Comparison of ENCODE assay signal across 9 mouse cellular contexts in genomic region chr9:41446431-41447203, GRCm38 (mm10).
DNase-seq lines count a peak whose midpoint lies in the region; ATAC-seq and TF ChIP-seq lines count a peak whose summit lies in the region.
"Had no signal": no experiment of that assay in that cellular context is flagged by ENCODE, and none has a peak within 500 bp of the region (broad histone marks: within the 10 kb centered on the region; RNA-seq: fewer than 3 reads in every experiment).

No protein-coding gene starts in this region.

- no peaks in the 10 kb centered on the region for H3K36me3 ChIP-seq in heart, embryonic 12.5 days
- no peaks in the 10 kb centered on the region for H3K36me3 ChIP-seq in embryonic facial prominence, embryonic 15.5 days
- no peaks in the 10 kb centered on the region for H3K36me3 ChIP-seq in intestine, embryonic 14.5 days (ENCODE audit: control insufficient read depth, insufficient read depth, low read length)
- H3K36me3 ChIP-seq in limb, embryonic 15.5 days: no peaks in the 10 kb centered on the region
- no peaks in the 10 kb centered on the region for H3K36me3 ChIP-seq in stomach, postnatal 0 days (ENCODE audit: control insufficient read depth, insufficient read depth, low read length)
- H3K36me3 ChIP-seq: G1E had no signal

- H3K4me2 ChIP-seq in heart, embryonic 12.5 days: peak overlapping the region; percentile 53; the same call in 1 of the 2 replicates
- H3K4me2 ChIP-seq in embryonic facial prominence, embryonic 15.5 days (replicated peaks): peak overlapping the region; percentile 43
- H3K4me2 ChIP-seq in intestine, embryonic 14.5 days (ENCODE audit: low read length): peak overlapping the region; percentile 20
- no peak overlapping the region for H3K4me2 ChIP-seq in limb, embryonic 15.5 days
- peak overlapping the region; percentile 40; the same call in 1 of the 2 replicates for H3K4me2 ChIP-seq in stomach, postnatal 0 days (replicated peaks; ENCODE audit: low read depth)

- DNase-seq in heart, postnatal 25 days (ENCODE audit: low spot score): no peak
- DNase-seq in intestine, embryonic 14.5 days (ENCODE audit: low spot score): peak; percentile 52
- DNase-seq in stomach, postnatal 0 days (ENCODE audit: low spot score): no peak
- no peak for DNase-seq in kidney, postnatal 14 days
- DNase-seq in spleen, postnatal 4 days (ENCODE audit: low spot score in 2 of 2): no peak

- peak; percentile 3 for TF ChIP-seq EP300 in stomach, postnatal 0 days (optimal IDR thresholded peaks at IDR 0.05)

- H3K9me3 ChIP-seq in heart, embryonic 12.5 days (replicated peaks): 0 out of 2 replicates have a peak, but pooled peaks cover 2% of the 10 kb centered on the region
- H3K9me3 ChIP-seq in embryonic facial prominence, embryonic 15.5 days (replicated peaks): no peaks in the 10 kb centered on the region
- no peaks in the 10 kb centered on the region for H3K9me3 ChIP-seq in intestine, embryonic 14.5 days (ENCODE audit: control insufficient read depth, low read length)
- no peaks in the 10 kb centered on the region for H3K9me3 ChIP-seq in limb, embryonic 15.5 days
- H3K9me3 ChIP-seq in stomach, postnatal 0 days (ENCODE audit: control insufficient read depth, low read length): no peaks in the 10 kb centered on the region
- H3K9me3 ChIP-seq: G1E had no signal

- peaks cover 30% of the 10 kb centered on the region for H3K4me1 ChIP-seq in heart, embryonic 12.5 days (replicated peaks)
- H3K4me1 ChIP-seq in embryonic facial prominence, embryonic 15.5 days: peaks cover 34% of the 10 kb centered on the region
- H3K4me1 ChIP-seq in intestine, embryonic 14.5 days (replicated peaks; ENCODE audit: control insufficient read depth, insufficient read depth, low read length): peaks cover 19% of the 10 kb centered on the region
- H3K4me1 ChIP-seq in limb, embryonic 15.5 days: peaks cover 25% of the 10 kb centered on the region
- no peaks in the 10 kb centered on the region; the same call in 1 of the 2 replicates for H3K4me1 ChIP-seq in stomach, postnatal 0 days (replicated peaks; ENCODE audit: control insufficient read depth, insufficient read depth)

- peak; percentile 17 for ATAC-seq in heart, embryonic 12.5 days (ENCODE audit: insufficient number of reproducible peaks, low FRiP score)
- ATAC-seq in embryonic facial prominence, embryonic 15.5 days (ENCODE audit: insufficient number of reproducible peaks, low FRiP score, low TSS enrichment, low read depth): no peak
- ATAC-seq in intestine, embryonic 14.5 days (replicated peaks; ENCODE audit: low FRiP score, low TSS enrichment, low read depth): 0 out of 2 replicates have a peak, but pooled peaks have one; percentile 50
- ATAC-seq in limb, embryonic 15.5 days (ENCODE audit: insufficient number of reproducible peaks, low FRiP score, low TSS enrichment, low read depth): no peak
- ATAC-seq in stomach, postnatal 0 days (ENCODE audit: low FRiP score, low TSS enrichment): no peak

- H3K27me3 ChIP-seq in heart, embryonic 12.5 days (replicated peaks): no peaks in the 10 kb centered on the region
- no peaks in the 10 kb centered on the region for H3K27me3 ChIP-seq in embryonic facial prominence, embryonic 15.5 days
- no peaks in the 10 kb centered on the region for H3K27me3 ChIP-seq in intestine, embryonic 14.5 days (replicated peaks; ENCODE audit: control insufficient read depth, insufficient read depth, low read length)
- no peaks in the 10 kb centered on the region for H3K27me3 ChIP-seq in limb, embryonic 15.5 days
- H3K27me3 ChIP-seq in stomach, postnatal 0 days (ENCODE audit: control insufficient read depth, insufficient read depth, low read length): no peaks in the 10 kb centered on the region

- intact Hi-C loops in heart, postnatal 25 days (cut with DNase I): no loop called here

- H3K9ac ChIP-seq in heart, embryonic 12.5 days: no peak overlapping the region
- no peak overlapping the region for H3K9ac ChIP-seq in embryonic facial prominence, embryonic 15.5 days
- H3K9ac ChIP-seq in intestine, embryonic 14.5 days (ENCODE audit: low read length): no peak overlapping the region
- no peak overlapping the region for H3K9ac ChIP-seq in limb, embryonic 15.5 days
- no peak overlapping the region for H3K9ac ChIP-seq in stomach, postnatal 0 days (ENCODE audit: low read length)

- peak overlapping the region; percentile 93 for H3K27ac ChIP-seq in heart, embryonic 12.5 days (ENCODE audit: poor library complexity, severe bottlenecking)
- H3K27ac ChIP-seq in embryonic facial prominence, embryonic 15.5 days (replicated peaks): peak overlapping the region; percentile 92
- H3K27ac ChIP-seq in intestine, embryonic 14.5 days (ENCODE audit: low read depth): peak overlapping the region; percentile 90
- peak overlapping the region; percentile 86 for H3K27ac ChIP-seq in limb, embryonic 15.5 days
- peak overlapping the region; percentile 90 for H3K27ac ChIP-seq in stomach, postnatal 0 days (replicated peaks)

- H3K4me3 ChIP-seq in heart, embryonic 12.5 days: no peak overlapping the region
- no peak overlapping the region for H3K4me3 ChIP-seq in embryonic facial prominence, embryonic 15.5 days (replicated peaks)
- no peak overlapping the region for H3K4me3 ChIP-seq in intestine, embryonic 14.5 days (ENCODE audit: low read depth, low read length)
- no peak overlapping the region; the same call in 1 of the 2 replicates for H3K4me3 ChIP-seq in limb, embryonic 15.5 days
- no peak overlapping the region for H3K4me3 ChIP-seq in stomach, postnatal 0 days (ENCODE audit: low read depth, low read length)

- no peak for TF ChIP-seq CTCF in stomach, postnatal 0 days (IDR thresholded peaks at IDR 0.05; ENCODE audit: low read depth)

- 65% methylated on average over 9 of the region's 9 CpGs for WGBS in heart, embryonic 12.5 days
- 56% methylated on average over 9 of the region's 9 CpGs for WGBS in embryonic facial prominence, embryonic 15.5 days
- WGBS in intestine, embryonic 14.5 days: 65% methylated on average over 9 of the region's 9 CpGs
- WGBS in limb, embryonic 15.5 days: 47% methylated on average over 9 of the region's 9 CpGs
- WGBS in stomach, postnatal 0 days: 64% methylated on average over 9 of the region's 9 CpGs

Comparison
In these comparisons a context has a peak if more than half of its experiments do, and no peak if none do; other contexts are left out.
1. ATAC-seq: peak in heart, embryonic 12.5 days (single experiment) and intestine, embryonic 14.5 days (single experiment); none in embryonic facial prominence, embryonic 15.5 days (single experiment), limb, embryonic 15.5 days (single experiment) and stomach, postnatal 0 days (single experiment).
2. Peak in every context shown above with its lines, with median percentiles within 50 percentile points of each other: H3K27ac ChIP-seq.